Mouse (Mus musculus) hindlimb bud, embryonic 11.5 days (tissue): ENCODE data around the gene Phkb.
"Not testable (repeated sequence)": the region's sequence is repeated elsewhere in the genome, so short reads cannot be mapped to it uniquely, and the experiment has no call there.

ENCODE experiments used
- DNase-seq: peaks from one replicate; pipeline ENCODE4 v3.0.0-alpha.2; 2012; ENCODE audit warnings: low read depth, low spot score; ENCODE audit errors: extremely low spot score

The Phkb gene

DNA sequence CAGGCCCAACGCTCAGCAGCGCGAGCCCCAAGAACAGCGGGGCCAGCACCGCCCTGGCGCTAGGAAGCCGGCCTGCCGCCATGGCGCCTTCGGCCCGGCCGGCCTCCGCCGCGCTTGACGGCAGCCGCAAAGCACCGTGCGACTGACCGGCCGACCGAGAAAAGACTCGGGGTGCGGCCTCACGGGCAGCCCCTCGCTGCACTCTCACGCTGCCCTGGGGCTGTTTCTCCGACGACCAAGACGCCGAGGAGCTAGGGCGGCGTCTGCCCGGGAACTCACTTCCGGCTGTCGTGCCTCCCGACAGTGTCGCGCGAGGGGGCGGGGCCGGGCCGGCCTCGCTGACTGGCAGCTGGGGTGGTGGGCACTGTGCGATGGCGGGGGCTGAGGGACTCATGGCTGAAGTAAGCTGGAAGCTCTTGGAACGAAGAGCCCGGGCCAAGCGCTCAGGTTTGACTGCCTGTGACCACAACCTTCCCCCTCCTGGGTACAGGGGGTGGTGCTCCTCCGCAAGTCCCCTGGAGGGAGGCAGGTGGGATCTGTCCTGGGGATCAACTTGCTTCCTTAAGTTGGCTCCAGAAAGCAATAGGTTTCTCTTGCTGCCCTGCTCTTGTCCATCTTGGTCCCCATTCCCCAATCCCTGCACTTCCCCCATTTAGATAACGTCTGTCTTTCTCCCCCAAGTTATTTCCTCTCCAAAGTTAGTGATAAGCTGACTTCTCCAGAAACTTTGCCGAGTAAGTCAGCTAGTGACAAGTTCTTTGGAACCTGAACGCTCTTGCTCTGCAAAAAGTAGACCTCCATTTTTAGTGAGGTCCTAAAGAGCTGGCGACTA lies at the start of gene Phkb, which contains the start of gene Itfg1:
TSS of gene Phkb (plus strand) at position 303 of the 832 bp plus-strand sequence.
TSS of gene Itfg1 (minus strand) at position 265 of the 832 bp plus-strand sequence.
- peak; percentile 50 for DNase-seq

DNA sequence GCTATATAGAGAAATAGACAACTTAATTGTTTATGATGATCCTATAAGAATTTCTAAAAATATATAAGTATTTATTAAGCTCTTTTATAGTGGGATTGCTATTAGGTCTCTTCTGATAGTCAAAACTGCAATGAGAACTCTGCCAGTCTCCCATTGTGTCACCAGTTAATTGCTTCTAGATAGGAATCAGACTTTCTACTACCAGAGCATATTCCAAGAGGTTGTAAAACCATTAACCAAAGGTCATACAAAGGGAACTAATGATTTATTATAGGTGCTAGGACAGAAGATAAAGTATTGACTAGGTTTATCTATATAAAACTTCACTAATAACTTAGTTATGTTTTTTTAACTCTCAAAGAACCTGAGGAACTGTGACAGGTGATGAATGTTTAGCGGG lies 44.4 kb upstream of the Phkb start:
- DNase-seq: not testable (repeated sequence)

DNA sequence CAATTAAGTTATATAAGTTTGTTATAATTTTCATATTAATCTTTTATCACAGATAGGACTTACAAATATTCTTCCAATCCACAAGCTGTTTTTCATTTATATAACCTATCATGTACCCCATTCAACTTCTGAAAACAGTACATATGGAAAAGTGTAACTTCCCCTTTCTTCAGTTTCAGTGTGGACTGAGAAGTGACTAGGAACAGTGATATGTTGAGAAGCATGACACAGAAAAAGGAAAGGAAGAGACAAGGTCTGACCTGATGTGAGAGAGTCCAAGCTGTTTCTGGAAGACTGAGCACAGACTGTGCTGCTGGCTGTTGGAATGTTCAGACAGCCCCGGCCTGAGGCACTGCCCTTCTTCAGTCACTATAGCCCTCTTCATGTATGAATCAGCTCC lies 40.6 kb upstream of the Phkb start:
- no peak for DNase-seq

DNA sequence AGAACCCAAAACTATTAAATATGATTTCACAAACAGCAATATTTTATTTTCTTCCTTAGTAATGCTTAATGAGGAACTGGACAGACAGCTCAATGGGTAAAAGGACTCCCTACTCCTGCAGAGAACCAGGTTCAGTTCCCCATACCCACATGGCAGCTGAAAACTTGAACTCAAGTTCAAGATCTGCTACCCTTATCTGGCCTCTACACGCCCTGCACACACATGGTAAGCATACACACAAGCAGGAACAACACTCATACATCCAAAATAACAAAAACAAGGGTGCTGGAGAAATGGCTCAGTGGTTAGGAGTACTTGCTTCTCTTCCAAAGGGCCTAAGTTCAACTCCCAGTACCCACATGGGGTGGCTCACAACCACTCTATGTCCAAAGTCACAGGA lies 39.4 kb upstream of the Phkb start:
- DNase-seq: no peak

DNA sequence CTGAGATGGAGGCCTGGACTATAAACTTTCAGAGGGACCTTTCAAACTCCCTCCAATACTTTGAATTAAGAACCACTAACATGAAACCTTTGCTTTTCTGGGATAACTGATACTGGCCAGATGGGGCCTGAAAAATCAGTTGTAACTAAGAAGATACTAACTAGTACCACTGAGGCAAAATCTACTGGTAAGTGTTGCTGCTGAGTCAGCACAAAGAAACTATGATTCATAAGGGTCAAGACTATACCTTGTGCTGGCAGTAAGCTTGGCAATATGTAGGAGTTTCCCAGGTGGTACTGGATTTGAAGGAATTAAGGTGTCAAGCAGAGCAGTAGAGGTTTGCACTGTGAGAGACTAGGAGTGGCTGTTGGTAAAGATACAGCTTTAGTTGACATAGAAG lies 27.1 kb upstream of the Phkb start:
- no peak for DNase-seq

DNA sequence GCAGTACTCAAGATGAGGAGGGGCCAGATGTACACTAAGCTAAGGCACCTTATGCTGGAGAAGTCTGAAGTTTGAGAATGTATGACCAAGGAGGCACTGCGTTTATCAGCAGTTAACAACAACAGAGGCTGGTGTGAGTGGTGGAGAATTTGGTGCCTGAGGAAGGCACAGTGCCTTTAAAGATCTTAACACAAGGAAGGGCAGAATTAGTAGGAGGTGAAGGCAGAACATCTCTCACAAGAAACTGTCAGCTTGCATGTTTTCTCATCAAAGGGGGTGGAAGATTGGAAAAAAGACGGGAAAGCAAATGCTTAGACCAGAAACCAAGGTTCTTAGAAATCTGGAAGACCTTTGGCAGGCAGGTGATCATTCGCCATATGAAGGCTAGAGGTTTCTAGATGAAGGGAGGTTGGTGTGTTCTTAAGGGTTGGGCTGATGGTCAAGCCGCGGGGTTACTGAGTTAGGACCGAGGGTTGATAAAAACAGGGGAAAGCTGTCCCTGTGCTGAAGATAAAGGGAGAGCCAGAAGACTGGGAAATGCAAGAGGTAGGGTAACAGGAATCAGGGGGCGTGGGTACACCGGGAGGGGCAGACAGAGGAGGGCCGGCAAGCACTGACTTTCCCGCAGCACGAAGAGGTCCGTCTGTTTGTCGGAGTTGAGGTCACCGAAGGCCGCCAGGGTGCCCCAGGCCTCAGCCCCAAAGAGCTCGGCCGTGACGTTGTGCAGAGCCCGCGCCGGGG lies 673 bp upstream of the Phkb start:
- no peak for DNase-seq

DNA sequence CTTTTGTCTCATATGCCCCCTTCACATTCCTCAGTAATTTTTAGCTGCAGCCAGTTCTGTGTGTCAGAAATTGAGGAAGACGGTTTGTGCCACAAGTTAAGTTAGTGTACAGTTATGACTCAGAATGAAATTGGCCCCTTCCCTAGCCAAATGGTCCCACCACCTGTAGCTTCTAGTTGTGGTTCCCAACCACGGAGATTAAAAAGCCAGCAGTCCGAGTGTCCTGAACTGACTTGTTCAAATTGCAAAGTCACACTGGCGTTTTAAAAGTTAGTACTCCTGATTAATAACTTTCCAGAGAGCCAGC lies 683 bp downstream of the Phkb start:
- no peak for DNase-seq

DNA sequence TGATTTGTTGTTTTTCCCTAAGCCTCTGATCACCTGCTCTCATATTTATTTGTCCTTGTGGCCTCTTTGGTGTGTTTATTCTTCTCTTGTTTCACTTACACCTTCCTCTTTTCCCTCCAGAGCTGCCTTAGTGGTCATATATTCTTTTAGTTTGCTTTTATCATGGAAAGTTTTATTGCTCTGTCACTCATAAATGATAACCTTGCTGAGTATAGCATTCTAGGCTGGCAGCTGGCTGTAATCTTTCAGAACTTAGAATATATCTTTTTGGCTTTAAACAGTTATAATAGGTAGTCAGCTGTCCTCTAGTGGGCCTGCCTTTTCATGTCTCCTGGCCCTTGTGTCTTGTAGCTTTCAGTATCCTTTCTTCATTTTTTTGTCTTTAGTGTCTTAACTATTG lies 5.1 kb downstream of the Phkb start:
- no peak for DNase-seq

DNA sequence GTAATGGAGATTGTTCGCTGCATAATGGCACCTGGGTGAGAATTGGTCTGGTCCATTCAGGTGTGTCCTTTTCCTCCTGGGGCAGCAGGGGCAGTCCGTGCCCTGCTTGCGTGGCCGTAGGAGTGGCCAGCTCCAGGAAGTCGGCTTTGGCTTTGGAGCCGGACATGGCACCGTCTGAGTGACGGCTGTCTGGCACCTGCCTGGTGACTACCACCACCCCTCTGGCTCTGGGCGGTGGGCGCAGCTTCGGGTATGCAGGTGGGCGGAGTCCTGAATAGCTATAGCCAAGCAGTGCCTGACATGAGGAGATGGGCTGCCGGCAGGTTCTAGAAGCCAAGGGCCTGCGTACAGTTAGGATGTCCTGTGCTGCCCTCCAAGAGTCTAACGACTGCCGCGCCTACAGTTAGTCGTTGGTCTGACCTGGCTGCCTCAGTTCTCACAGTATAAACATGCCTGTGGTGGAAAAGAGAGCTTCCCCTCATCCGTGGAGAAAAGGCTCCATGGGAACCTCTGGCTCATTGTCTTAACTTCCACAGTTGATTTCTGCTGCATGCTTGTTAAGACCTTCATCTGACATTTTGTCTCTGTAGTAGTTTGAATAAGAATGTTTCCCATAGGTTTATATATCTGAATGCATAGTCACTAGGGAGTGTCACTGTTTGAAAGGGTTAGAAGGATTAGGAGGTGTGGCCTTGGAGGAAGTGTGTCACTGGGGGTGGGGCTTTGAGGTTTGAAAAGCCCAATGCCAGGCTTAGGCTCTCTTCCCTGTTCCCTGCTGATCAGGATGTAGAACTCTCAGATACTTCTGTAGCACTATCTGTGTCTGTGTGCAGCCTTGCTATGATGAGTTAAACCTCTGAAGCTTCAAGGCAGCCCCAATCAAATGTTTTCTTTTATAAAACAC lies 13.7 kb downstream of the Phkb start:
- no peak for DNase-seq

DNA sequence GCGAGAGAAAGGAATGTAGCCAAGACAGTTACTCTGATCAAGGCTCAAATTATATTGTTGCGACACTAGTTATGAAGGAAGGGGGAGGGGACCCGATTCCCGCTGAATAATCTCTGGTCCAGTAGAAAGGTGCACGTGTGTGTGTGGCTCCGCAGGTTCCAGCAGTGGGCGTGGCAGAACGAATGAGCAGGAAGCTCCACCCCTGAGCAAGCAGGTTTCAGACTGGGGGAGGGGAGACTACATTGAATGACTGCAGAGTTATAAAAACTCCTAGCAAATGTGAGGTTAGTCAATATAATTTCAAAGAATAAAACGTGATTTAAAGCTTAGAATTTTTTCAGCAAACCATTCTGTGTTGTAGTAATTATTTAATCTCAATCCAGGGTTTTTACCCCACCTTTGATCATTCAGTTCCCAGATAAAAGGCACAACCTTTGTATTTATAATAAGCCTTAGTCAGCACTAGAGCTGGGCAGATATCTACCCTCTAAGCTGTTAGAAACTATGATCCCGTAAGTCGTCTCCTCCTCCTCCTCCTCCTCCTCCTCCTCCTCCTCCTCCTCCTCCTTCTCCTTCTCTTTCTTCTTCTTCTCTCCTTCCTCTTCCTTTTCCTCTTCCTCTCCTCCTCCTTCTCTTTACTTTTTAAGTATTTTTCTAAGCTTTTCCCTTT lies 16.6 kb downstream of the Phkb start:
- DNase-seq: not testable (repeated sequence)

DNA sequence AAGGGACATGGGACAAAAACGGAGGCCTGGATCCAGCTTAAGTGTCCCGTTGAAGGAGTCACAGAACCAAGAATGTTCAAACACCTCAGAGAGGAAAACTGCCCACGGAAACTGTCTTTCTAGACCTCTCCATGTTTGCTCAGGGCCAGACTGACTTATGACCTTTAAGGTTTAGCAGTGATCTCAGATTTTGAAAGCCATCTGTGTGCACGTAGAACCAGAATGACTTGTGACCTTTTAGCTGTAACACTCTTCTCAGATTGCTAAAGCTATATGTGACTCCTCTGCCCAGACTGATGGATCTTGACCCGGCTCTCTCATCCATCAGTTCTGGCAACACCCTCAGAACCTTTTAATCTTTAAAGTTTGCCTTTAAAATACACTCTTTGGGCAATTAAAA lies 19.9 kb downstream of the Phkb start:
- no peak for DNase-seq

DNA sequence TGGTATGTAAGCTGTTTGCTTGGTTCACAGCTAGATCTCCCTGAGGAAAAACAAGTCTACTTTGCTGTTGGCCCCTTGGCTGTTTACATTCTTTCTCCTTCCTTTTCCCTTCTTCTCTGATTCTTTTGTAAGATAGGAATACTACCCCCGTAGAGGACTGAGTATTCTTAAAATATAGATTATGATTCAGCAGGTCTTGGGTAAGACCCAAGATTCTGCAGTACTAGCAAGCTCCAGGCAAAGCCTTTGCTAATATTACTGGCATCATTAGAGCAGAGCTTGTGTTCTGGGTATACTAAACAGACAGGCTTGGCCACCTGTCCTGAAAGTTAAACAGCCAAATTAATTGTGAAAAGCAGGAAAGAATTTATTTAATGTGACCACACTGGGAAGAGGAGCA lies 21.6 kb downstream of the Phkb start:
- no peak for DNase-seq

DNA sequence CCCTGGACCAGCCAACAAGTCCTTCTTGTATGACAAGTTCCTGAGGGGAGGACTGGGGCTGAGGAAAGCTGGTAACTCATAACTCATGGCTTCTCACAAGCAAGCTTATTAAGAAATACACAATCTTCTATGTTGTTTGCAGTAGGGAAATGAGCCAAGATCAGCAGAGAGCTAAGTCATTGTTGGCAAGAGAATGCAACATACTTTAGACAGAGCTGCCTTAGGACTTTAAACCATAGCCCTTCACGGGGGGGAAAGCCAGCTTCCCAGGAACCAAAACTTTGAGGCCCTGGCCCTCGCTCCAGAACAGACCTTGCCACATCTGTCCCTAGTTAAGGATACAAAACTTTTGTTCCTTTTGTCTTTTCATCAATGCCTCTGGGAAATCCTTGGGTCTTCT lies 30.9 kb downstream of the Phkb start:
- DNase-seq: no peak

DNA sequence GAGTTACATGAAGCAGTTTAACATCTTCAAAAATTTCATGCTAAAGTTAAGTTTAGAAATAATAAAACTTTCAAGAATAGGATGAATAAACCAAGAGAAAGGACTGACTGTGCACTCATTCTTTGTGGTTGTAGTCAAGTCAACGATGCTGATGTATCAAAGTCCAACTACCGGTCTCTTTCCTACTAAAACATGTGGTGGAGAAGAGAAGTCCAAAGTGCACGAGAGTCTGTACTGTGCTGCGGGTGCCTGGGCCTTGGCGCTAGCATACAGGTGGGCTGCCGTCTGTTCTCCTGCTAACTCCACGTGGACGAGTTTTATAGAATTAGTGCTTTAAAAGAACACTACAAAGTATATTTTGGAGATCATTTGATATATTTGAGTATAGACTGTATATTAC lies 37.2 kb downstream of the Phkb start:
- no peak for DNase-seq

DNA sequence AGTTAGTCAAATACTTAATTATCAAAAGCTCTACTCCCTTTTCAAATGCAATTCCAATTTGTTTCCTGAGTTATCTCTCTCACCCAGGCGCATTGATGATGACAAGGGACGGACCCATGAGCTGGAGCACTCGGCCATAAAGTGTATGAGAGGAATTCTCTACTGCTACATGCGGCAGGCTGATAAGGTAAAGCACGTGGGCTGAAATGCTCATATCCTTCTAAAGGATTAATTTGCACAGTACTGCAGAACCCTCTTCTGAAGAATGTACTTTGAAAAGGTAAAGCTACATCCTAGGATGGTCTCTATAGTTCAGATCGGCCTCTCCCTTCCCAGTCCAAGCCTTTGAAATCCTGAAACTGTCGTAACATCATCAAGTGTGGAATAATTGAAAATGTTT lies 38.9 kb downstream of the Phkb start:
- no peak for DNase-seq

DNA sequence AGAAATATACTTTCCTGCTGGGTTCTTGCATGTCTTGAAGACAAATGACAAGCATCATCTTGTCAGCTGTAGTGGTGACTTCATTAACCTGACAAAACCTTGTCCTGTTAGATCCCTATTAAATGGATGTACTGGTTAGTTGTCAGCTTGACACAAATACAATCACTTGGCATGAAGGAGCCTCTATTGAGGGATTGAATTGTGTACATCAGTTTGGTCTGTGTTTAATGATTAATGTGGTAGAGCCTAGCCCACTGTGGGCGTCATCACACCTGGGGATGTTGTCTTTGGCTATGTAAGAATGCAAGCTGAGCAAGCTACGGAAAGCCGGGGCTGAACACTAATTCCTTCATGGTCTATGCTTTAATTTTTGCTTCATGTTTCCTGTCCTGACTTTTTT lies 44.1 kb downstream of the Phkb start:
- DNase-seq: no peak

DNA sequence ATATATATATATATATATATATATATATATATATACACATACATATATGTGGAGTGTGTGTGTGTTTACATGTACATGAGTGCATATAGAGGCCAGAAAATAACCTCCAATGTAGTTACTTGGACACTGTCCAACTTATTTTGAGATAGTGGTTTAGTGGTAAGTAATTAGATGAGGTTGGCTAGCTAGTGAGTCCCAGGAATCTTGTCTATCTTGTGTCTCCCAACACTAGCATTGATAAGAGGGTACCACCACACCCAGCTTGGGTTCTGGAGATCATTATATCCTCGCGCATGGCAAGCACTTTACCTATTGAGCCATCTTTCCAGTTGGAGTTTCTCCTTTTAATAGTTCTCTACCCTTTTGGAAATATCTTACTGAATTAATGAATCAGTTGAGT lies 56.9 kb downstream of the Phkb start:
- DNase-seq: no peak

DNA sequence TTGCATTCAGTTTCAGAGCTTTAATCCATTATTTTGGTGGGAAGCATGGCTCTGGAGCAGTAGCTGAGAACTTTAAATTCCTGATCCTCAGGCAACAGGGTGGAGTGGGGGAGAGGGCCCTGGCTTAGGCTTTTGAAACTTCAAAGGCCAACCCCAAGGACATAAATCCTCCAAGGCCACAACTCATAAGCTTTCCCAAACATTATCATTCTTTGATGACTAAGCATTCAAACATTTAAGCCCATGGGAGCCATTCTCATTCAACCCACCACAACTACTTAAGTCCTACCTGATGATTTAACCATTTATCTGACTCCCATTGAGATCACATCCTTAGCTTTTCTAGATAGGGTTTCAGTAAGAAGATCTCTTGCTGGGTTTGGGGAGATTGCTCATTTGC lies 84.2 kb downstream of the Phkb start:
- no peak for DNase-seq

DNA sequence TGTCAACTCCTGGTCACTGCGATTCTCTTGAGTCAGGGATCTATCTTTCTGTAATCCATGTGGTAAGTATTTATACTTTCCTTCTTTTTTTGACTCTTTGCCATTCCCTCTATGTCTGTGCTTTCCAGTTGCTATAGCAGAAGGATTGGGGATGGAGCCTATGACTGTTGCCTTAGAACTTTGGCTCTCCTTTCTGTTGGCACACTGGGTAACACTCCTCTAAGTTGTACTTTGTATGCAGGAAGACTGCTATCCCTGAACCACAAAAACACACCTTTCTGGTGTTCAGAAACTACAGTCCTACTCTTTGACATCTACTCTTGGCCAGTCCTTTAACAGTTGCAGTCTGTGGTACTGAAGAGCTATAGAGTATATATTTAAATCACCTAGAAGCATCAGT lies 84.8 kb downstream of the Phkb start:
- no peak for DNase-seq

DNA sequence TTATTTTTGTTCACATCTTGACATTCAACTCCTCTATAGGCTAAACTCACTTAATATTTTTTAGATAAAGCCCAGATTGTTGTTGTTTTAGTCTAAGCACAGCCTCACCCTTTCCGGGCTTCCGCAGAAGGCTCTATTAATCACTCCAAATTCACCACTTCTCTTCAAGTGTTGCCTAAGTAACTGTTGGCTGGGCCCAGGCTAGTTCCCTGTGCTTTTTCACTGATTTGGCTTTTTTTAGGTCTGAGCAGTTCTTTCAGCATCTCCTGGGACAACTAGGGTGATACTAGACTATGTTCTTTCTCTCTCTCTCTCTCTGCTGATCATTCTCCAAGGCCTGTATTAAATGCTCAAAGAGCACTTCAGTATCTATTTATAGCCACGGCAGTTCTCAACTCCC lies 85.3 kb downstream of the Phkb start:
- DNase-seq: no peak

DNA sequence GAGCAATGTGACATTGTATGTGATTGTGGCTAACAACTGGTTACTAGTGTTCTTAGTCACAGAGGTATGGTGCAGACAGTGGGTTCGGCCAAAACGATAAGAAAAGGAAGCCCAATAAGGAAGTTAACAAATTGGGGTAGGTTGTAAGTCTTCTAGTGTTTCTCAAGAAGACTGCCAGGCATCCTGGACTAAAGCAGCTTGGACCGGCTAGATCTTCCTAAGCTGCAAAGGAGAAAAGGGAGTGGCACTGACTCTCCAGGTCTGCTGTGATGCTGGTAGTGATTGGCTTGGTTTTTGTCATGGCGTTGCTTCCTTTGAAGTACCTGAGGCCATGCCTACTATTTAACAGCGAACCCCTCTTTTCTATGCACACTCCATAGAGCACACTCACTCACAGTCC lies 95.4 kb downstream of the Phkb start:
- no peak for DNase-seq
